Mouse (Mus musculus) C2C12 (cell line): ENCODE measurements at regions not wholly inside any gene's neighbourhood (a gene's known extent, or its start where the extent isn't known, plus 50 kb on each side); places are given as distances from the start of the nearest gene placed in this dataset.
"Not testable (repeated sequence)": the region's sequence is repeated elsewhere in the genome, so short reads cannot be mapped to it uniquely, and the experiment has no call there.

Experiments
- H3K27me3 ChIP-seq: one replicate; pipeline ENCODE4 v1.6.1; 2011; ENCODE audit not compliant: control insufficient read depth, insufficient read depth, insufficient read length
- H3K36me3 ChIP-seq: one replicate; pipeline ENCODE4 v1.6.1; 2011; ENCODE audit not compliant: control insufficient read depth, insufficient read depth
- H3K4me3 ChIP-seq: one replicate; pipeline ENCODE4 v1.5.1; 2011; ENCODE audit warnings: mild to moderate bottlenecking, control low read depth; ENCODE audit not compliant: poor library complexity, insufficient read depth, severe bottlenecking
- H3K79me2 ChIP-seq: one replicate; pipeline ENCODE4 v1.6.1; 2011; ENCODE audit not compliant: control insufficient read depth, insufficient read depth
- H3K79me3 ChIP-seq: one replicate; pipeline ENCODE4 v1.6.1; 2011; ENCODE audit warnings: low read depth, control low read depth
- H3ac ChIP-seq: one replicate; pipeline ENCODE3; 2011; ENCODE audit warnings: low read depth; ENCODE audit not compliant: control insufficient read depth, insufficient read length
- CEBPB ChIP-seq: IDR thresholded peaks from one replicate; pipeline ENCODE4 v1.6.1; 2011; ENCODE audit warnings: low read depth, mild to moderate bottlenecking, control low read depth, moderate library complexity
- CTCF ChIP-seq: IDR thresholded peaks from one replicate; pipeline ENCODE4 v1.5.1; 2011; ENCODE audit not compliant: control insufficient read depth, insufficient read depth, insufficient read length
- FOSL1 ChIP-seq: IDR thresholded peaks from one replicate; pipeline ENCODE4 v1.8.0; 2011; ENCODE audit warnings: mild to moderate bottlenecking, low read length; ENCODE audit not compliant: poor library complexity, insufficient read depth, severe bottlenecking
- MAX ChIP-seq: IDR thresholded peaks from one replicate; pipeline ENCODE4 v1.6.1; 2011; ENCODE audit warnings: mild to moderate bottlenecking, control low read depth
- MYOD1 ChIP-seq: IDR thresholded peaks from one replicate; pipeline ENCODE4 v1.6.1; 2011; ENCODE audit warnings: low read depth; ENCODE audit not compliant: control insufficient read depth, insufficient read length
- MYOG ChIP-seq: IDR thresholded peaks from one replicate; pipeline ENCODE4 v1.6.1; 2011; ENCODE audit not compliant: control insufficient read depth, insufficient read length; ENCODE audit errors: extremely low read depth
- USF1 ChIP-seq: IDR thresholded peaks from one replicate; pipeline ENCODE4 v1.6.1; 2011; ENCODE audit warnings: low read depth, mild to moderate bottlenecking, control low read depth, moderate library complexity

GRCm38 (mm10) chr10:118616031-118616615 lies 175.3 kb downstream of the Ifng start:
- no peaks in the 10 kb centered on the region for H3K36me3 ChIP-seq
- H3K79me3 ChIP-seq, result no peaks in the 10 kb centered on the region
- no peaks in the 10 kb centered on the region for H3K27me3 ChIP-seq
- H3K4me3 ChIP-seq, result no peak overlapping the region
- TF ChIP-seq CEBPB (no peak), CTCF (no peak), USF1 (no peak), MAX (no peak), MYOG (no peak), MYOD1 (no peak), FOSL1 (no peak)
- no peaks in the 10 kb centered on the region for H3K79me2 ChIP-seq
- H3ac ChIP-seq, result no peak overlapping the region

GRCm38 (mm10) chr10:118617291-118618044 lies 176.6 kb downstream of the Ifng start:
- no peak overlapping the region for H3ac ChIP-seq
- no peaks in the 10 kb centered on the region for H3K79me3 ChIP-seq
- no peaks in the 10 kb centered on the region for H3K36me3 ChIP-seq
- H3K79me2 ChIP-seq, result no peaks in the 10 kb centered on the region
- H3K4me3 ChIP-seq, result no peak overlapping the region
- TF ChIP-seq CEBPB (no peak), MAX (no peak), CTCF (no peak), MYOD1 (no peak), FOSL1 (no peak), USF1 (no peak), MYOG (no peak)
- H3K27me3 ChIP-seq, result no peaks in the 10 kb centered on the region

GRCm38 (mm10) chr10:118618251-118618650 lies 177.4 kb downstream of the Ifng start:
- H3K27me3 ChIP-seq, H3K4me3 ChIP-seq, H3K79me3 ChIP-seq, H3ac ChIP-seq, H3K36me3 ChIP-seq, H3K79me2 ChIP-seq: not testable (repeated sequence)

- Histone ChIP-seq H3K27me3 (no peaks in the 10 kb centered on the region), H3K4me3 (no peak overlapping the region), H3K36me3 (no peaks in the 10 kb centered on the region), H3ac (no peak overlapping the region), H3K79me3 (no peaks in the 10 kb centered on the region), H3K79me2 (no peaks in the 10 kb centered on the region)
- no peak for TF ChIP-seq CTCF
- no peak for TF ChIP-seq MYOD1
- TF ChIP-seq FOSL1, result no peak
- TF ChIP-seq MYOG, result no peak
- TF ChIP-seq USF1, result no peak
- TF ChIP-seq CEBPB, result no peak
Observed at GRCm38 (mm10) chr10:118618766-118619600, 178.1 kb downstream of the Ifng start.

GRCm38 (mm10) chr10:118619601-118620000 lies 178.8 kb downstream of the Ifng start:
- no peak for TF ChIP-seq FOSL1
- TF ChIP-seq USF1, result no peak
- TF ChIP-seq MAX, result no peak
- no peak for TF ChIP-seq MYOD1
- TF ChIP-seq CEBPB, result no peak
- no peak for TF ChIP-seq MYOG
- no peak for TF ChIP-seq CTCF
- Histone ChIP-seq H3K27me3 (no peaks in the 10 kb centered on the region), H3K36me3 (no peaks in the 10 kb centered on the region), H3ac (no peak overlapping the region), H3K79me2 (no peaks in the 10 kb centered on the region), H3K4me3 (no peak overlapping the region), H3K79me3 (no peaks in the 10 kb centered on the region)
